Mouse (Mus musculus): ENCODE measurements around the gene Atxn7. TPM values are rescaled to one million over a fixed set of nuclear protein-coding genes. Genes with fewer than 3 reads are reported as not detected.
"Not testable (repeated sequence)": the region's sequence is repeated elsewhere in the genome, so short reads cannot be mapped to it uniquely, and the experiment has no call there.

Atxn7 gene
- polyA plus RNA-seq, 1 experiment from 2014 or later, result 4.0 TPM

- WGBS, result 86% methylated on average over 2 of the region's 2 CpGs
Observed at GRCm38 (mm10) chr14:14038233-14038632, 77.0 kb downstream of the Atxn7 start.

DNA sequence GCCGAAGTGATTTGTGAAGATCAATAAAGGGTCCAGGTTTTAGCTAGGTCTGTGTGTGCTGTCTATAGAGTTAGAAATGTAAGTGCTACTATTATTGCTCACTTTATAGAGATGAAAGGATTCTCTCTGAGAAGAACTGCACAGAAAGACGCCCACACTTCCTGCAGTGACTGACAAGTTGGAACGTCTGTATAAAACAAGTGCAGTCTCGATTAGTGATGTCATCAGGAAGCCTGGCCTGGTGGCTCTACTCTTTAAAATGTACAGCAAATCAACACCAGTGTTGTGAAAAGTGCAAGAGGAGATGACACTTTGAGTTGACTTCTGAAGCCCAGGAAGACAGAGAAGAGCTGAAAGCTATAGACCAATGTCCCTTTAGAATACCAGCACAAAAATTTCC, 81.1 kb downstream of the Atxn7 start:
- Histone ChIP-seq H3K36me3 (ENCODE audit: control insufficient read depth, insufficient read depth) (no peaks in the 10 kb centered on the region), H3K4me2 (ENCODE audit: low read length) (no peak overlapping the region), H3K27me3 (replicated peaks; ENCODE audit: control insufficient read depth, insufficient read depth, low read length) (no peaks in the 10 kb centered on the region), H3K4me1 (replicated peaks; ENCODE audit: control insufficient read depth, insufficient read depth, low read length) (no peaks in the 10 kb centered on the region), H3K9ac (replicated peaks; ENCODE audit: low read depth, low read length) (no peak overlapping the region), H3K4me3 (replicated peaks; ENCODE audit: low read length) (no peak overlapping the region), H3K27ac (ENCODE audit: low read length) (no peak overlapping the region), H3K9me3 (ENCODE audit: control insufficient read depth, low read length) (no peaks in the 10 kb centered on the region)
- no peak for ATAC-seq
- WGBS, result 44% methylated on average over 4 of the region's 4 CpGs

More at GRCm38 (mm10) chr14:14038233-14038632, 77.0 kb downstream of the Atxn7 start:
- Histone ChIP-seq H3K4me1 (replicated peaks; ENCODE audit: control insufficient read depth, insufficient read depth, low read length) (no peaks in the 10 kb centered on the region), H3K9me3 (ENCODE audit: control insufficient read depth, low read length) (no peaks in the 10 kb centered on the region), H3K9ac (replicated peaks; ENCODE audit: low read depth, low read length) (no peak overlapping the region), H3K4me2 (ENCODE audit: low read length) (no peak overlapping the region), H3K36me3 (ENCODE audit: control insufficient read depth, insufficient read depth) (no peaks in the 10 kb centered on the region), H3K4me3 (replicated peaks; ENCODE audit: low read length) (no peak overlapping the region), H3K27me3 (replicated peaks; ENCODE audit: control insufficient read depth, insufficient read depth, low read length) (no peaks in the 10 kb centered on the region), H3K27ac (ENCODE audit: low read length) (no peak overlapping the region)
- ATAC-seq, result no peak

DNA sequence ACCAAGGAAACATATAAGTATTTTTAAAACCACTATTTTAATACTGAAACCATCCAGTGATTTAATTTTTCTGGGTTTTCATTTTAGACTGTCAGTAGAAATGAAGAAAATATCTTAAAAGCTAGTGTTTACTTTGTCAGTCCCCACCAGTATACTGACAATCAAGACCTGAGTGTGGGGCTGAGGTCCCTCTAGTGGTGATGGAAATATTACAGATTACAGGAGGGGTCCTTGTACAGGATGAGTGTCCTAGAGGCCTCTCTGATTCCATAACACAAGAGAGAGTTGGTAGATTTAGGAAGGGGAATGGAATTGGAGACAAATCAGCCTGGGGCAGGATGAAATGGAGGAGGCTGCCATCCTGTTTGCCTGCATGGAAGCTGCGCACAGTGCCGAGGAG, 93.1 kb downstream of the Atxn7 start:
- H3K27me3 ChIP-seq (replicated peaks; ENCODE audit: control insufficient read depth, insufficient read depth, low read length), result no peaks in the 10 kb centered on the region
- H3K27ac ChIP-seq (ENCODE audit: low read length), result no peak overlapping the region
- H3K4me1 ChIP-seq (replicated peaks; ENCODE audit: control insufficient read depth, insufficient read depth, low read length), result no peaks in the 10 kb centered on the region
- peaks cover 4% of the 10 kb centered on the region; the same call in 1 of the 2 replicates for H3K36me3 ChIP-seq (ENCODE audit: control insufficient read depth, insufficient read depth)
- 91% methylated on average over 2 of the region's 2 CpGs for WGBS
- no peak overlapping the region for H3K4me3 ChIP-seq (replicated peaks; ENCODE audit: low read length)
- no peak overlapping the region for H3K9ac ChIP-seq (replicated peaks; ENCODE audit: low read depth, low read length)
- ATAC-seq, result peak; percentile 85
- H3K4me2 ChIP-seq (ENCODE audit: low read length), result no peak overlapping the region
- H3K9me3 ChIP-seq (ENCODE audit: control insufficient read depth, low read length), result no peaks in the 10 kb centered on the region

DNA sequence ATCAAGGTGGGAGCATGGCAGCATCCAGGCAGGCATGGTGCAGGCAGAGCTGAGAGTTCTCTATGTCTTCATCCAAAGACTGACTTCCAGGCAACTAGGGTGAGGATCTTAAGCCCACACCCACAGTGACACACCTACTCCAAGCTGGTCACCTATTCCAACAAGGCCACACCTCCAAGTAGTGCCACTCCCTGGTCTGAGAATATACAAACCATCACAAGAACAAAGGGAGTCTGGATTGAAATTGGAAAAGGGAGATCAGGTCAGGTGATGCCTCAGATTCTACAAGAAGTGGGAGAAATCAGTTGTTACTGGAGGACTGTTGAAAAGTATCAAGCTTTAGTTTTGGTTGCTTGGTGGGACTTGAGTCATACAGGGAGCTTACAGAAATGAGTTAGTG, 98.4 kb downstream of the Atxn7 start:
- H3K4me3 ChIP-seq (replicated peaks; ENCODE audit: low read length); H3K27ac ChIP-seq (ENCODE audit: low read length); H3K36me3 ChIP-seq (ENCODE audit: control insufficient read depth, insufficient read depth); H3K27me3 ChIP-seq (replicated peaks; ENCODE audit: control insufficient read depth, insufficient read depth, low read length); H3K9ac ChIP-seq (replicated peaks; ENCODE audit: low read depth, low read length); H3K4me2 ChIP-seq (ENCODE audit: low read length); H3K9me3 ChIP-seq (ENCODE audit: control insufficient read depth, low read length); ATAC-seq; H3K4me1 ChIP-seq (replicated peaks; ENCODE audit: control insufficient read depth, insufficient read depth, low read length): not testable (repeated sequence)

GRCm38 (mm10) chr14:14062531-14063245, 101.4 kb downstream of the Atxn7 start:
- ATAC-seq, result no peak
- H3K27ac ChIP-seq (ENCODE audit: low read length), result no peak overlapping the region
- WGBS, result 48% methylated on average over 11 of the region's 11 CpGs
- H3K9ac ChIP-seq (replicated peaks; ENCODE audit: low read depth, low read length), result no peak overlapping the region
- H3K4me3 ChIP-seq (replicated peaks; ENCODE audit: low read length), result no peak overlapping the region
- H3K4me1 ChIP-seq (replicated peaks; ENCODE audit: control insufficient read depth, insufficient read depth, low read length), result peaks cover 13% of the 10 kb centered on the region
- H3K27me3 ChIP-seq (replicated peaks; ENCODE audit: control insufficient read depth, insufficient read depth, low read length), result no peaks in the 10 kb centered on the region
- no peaks in the 10 kb centered on the region for H3K9me3 ChIP-seq (ENCODE audit: control insufficient read depth, low read length)
- no peak overlapping the region for H3K4me2 ChIP-seq (ENCODE audit: low read length)
- no peaks in the 10 kb centered on the region for H3K36me3 ChIP-seq (ENCODE audit: control insufficient read depth, insufficient read depth)

GRCm38 (mm10) chr14:14063382-14063781, 102.1 kb downstream of the Atxn7 start:
- Histone ChIP-seq H3K4me3 (replicated peaks; ENCODE audit: low read length) (no peak overlapping the region), H3K27me3 (replicated peaks; ENCODE audit: control insufficient read depth, insufficient read depth, low read length) (no peaks in the 10 kb centered on the region), H3K36me3 (ENCODE audit: control insufficient read depth, insufficient read depth) (no peaks in the 10 kb centered on the region), H3K4me1 (replicated peaks; ENCODE audit: control insufficient read depth, insufficient read depth, low read length) (peaks cover 20% of the 10 kb centered on the region), H3K9me3 (ENCODE audit: control insufficient read depth, low read length) (no peaks in the 10 kb centered on the region), H3K4me2 (ENCODE audit: low read length) (no peak overlapping the region), H3K27ac (ENCODE audit: low read length) (no peak overlapping the region), H3K9ac (replicated peaks; ENCODE audit: low read depth, low read length) (no peak overlapping the region)
- no peak for ATAC-seq
- 13% methylated on average over 5 of the region's 5 CpGs for WGBS

GRCm38 (mm10) chr14:14064486-14065141, 103.4 kb downstream of the Atxn7 start:
- peak overlapping the region; percentile 38 for H3K27ac ChIP-seq (ENCODE audit: low read length)
- peaks cover 21% of the 10 kb centered on the region for H3K4me1 ChIP-seq (replicated peaks; ENCODE audit: control insufficient read depth, insufficient read depth, low read length)
- peak; percentile 75 for ATAC-seq

DNA sequence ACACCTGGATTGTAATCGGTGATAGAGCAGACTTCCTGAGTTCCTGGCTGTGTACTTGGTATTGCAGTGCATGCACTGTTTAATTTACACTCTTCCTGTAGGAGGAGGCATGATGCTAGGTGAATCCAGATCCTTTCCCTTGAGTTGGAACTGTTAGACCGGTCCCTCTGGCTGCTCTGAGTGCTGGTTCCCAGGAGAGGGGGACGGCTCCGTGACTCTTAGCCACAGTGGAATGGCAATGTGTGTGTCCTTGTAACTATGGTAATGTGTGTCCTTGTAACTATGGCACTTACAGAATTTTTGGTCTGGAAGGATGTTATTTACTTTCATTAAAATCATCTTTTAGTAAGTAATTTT, 103.9 kb downstream of the Atxn7 start:
- H3K36me3 ChIP-seq (ENCODE audit: control insufficient read depth, insufficient read depth), result no peaks in the 10 kb centered on the region
- no peak overlapping the region for H3K4me2 ChIP-seq (ENCODE audit: low read length)
- H3K4me3 ChIP-seq (replicated peaks; ENCODE audit: low read length), result no peak overlapping the region
- H3K9me3 ChIP-seq (ENCODE audit: control insufficient read depth, low read length), result no peaks in the 10 kb centered on the region
- ATAC-seq, result peak; percentile 50
- peaks cover 25% of the 10 kb centered on the region for H3K4me1 ChIP-seq (replicated peaks; ENCODE audit: control insufficient read depth, insufficient read depth, low read length)
- WGBS, result 12% methylated on average over 4 of the region's 4 CpGs
- no peaks in the 10 kb centered on the region for H3K27me3 ChIP-seq (replicated peaks; ENCODE audit: control insufficient read depth, insufficient read depth, low read length)
- H3K27ac ChIP-seq (ENCODE audit: low read length), result peak overlapping the region; percentile 38
- H3K9ac ChIP-seq (replicated peaks; ENCODE audit: low read depth, low read length), result no peak overlapping the region

More at GRCm38 (mm10) chr14:14064486-14065141, 103.4 kb downstream of the Atxn7 start:
- H3K27me3 ChIP-seq (replicated peaks; ENCODE audit: control insufficient read depth, insufficient read depth, low read length), result no peaks in the 10 kb centered on the region
- no peak overlapping the region for H3K9ac ChIP-seq (replicated peaks; ENCODE audit: low read depth, low read length)
- H3K4me2 ChIP-seq (ENCODE audit: low read length), result no peak overlapping the region
- H3K4me3 ChIP-seq (replicated peaks; ENCODE audit: low read length), result no peak overlapping the region
- 2% methylated on average over 5 of the region's 5 CpGs for WGBS
- H3K36me3 ChIP-seq (ENCODE audit: control insufficient read depth, insufficient read depth), result no peaks in the 10 kb centered on the region
- H3K9me3 ChIP-seq (ENCODE audit: control insufficient read depth, low read length), result no peaks in the 10 kb centered on the region

DNA sequence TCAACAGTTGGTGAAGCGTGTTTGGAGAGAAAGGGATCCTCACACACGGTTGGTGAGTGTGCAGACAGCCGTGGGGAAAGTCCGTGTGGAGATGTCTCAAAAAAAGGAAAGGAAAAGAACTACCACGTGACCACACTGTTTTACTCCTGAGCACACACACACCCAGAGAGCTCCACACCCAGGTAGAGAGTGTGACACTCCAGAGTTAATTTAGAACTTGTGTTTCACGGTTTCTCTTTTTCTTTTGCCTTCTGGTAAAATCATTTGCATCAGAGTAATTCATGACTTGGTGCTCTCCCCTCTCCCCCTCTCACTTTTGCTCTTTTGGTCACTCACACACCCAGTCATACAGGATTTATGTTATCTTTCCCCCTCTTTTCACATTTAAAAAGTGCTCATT, 105.0 kb downstream of the Atxn7 start:
- Histone ChIP-seq H3K4me2 (ENCODE audit: low read length) (no peak overlapping the region), H3K4me1 (replicated peaks; ENCODE audit: control insufficient read depth, insufficient read depth, low read length) (peaks cover 34% of the 10 kb centered on the region), H3K9me3 (ENCODE audit: control insufficient read depth, low read length) (no peaks in the 10 kb centered on the region), H3K27ac (ENCODE audit: low read length) (no peak overlapping the region), H3K9ac (replicated peaks; ENCODE audit: low read depth, low read length) (no peak overlapping the region), H3K36me3 (ENCODE audit: control insufficient read depth, insufficient read depth) (no peaks in the 10 kb centered on the region), H3K27me3 (replicated peaks; ENCODE audit: control insufficient read depth, insufficient read depth, low read length) (no peaks in the 10 kb centered on the region), H3K4me3 (replicated peaks; ENCODE audit: low read length) (no peak overlapping the region)
- ATAC-seq, result no peak
- WGBS, result 42% methylated on average over 6 of the region's 6 CpGs
